In the genomic region with DNA sequence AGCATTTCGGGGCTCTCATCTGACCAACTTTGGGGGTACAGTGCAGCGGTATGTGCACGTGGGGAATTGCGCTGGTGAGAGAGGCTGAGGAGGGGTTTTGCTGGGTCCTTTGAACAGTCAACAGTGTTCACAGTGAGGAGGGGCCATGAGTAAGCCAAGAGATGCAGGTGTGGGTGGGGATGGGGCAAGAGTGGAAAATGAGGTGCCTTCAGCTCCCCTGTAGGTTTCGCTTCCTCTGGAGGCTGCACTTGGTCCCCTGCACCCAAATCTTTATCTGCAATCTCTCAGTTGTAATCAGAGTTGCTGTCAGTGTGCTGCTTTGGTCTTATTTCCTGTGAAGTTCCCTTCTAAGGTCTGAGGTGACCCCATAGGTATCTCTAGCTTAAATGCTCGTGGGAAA, we compare ENCODE assay signal across 19 mouse cellular contexts. TPM values are rescaled to one million over a fixed set of nuclear protein-coding genes. Genes with fewer than 3 reads are reported as not detected.
A peak's percentile ranks its signal among the peaks of the same experiment; 100 is the strongest.
DNase-seq lines count a peak whose midpoint lies in the region; ATAC-seq lines count a peak whose summit lies in the region.
"Had no signal": no experiment of that assay in that cellular context is flagged by ENCODE, and none has a peak within 500 bp of the region (broad histone marks: within the 10 kb centered on the region; RNA-seq: fewer than 3 reads in every experiment).

No protein-coding gene starts in this region.

- no peak for ATAC-seq in cerebellum, adult (ENCODE audit: insufficient number of reproducible peaks, low FRiP score, low TSS enrichment)
- ATAC-seq in midbrain, embryonic 11.5 days (ENCODE audit: low FRiP score): no peak

- H3K36me3 ChIP-seq in midbrain, embryonic 11.5 days (ENCODE audit: control insufficient read depth, insufficient read depth, low read length): no peaks in the 10 kb centered on the region
- H3K36me3 ChIP-seq: forebrain, embryonic 12.5 days; hindbrain, embryonic 10.5 days; midbrain, embryonic 12.5 days; stomach, embryonic 15.5 days had no signal

- H3K4me2 ChIP-seq in midbrain, embryonic 11.5 days: no peak overlapping the region
- H3K4me2 ChIP-seq: forebrain, embryonic 12.5 days; midbrain, embryonic 12.5 days; stomach, embryonic 15.5 days had no signal

- H3K4me3 ChIP-seq in midbrain, embryonic 11.5 days (ENCODE audit: low read depth, low read length): no peak overlapping the region
- H3K4me3 ChIP-seq: forebrain, embryonic 12.5 days; hindbrain, embryonic 10.5 days; midbrain, embryonic 12.5 days; stomach, embryonic 15.5 days had no signal

- no peaks in the 10 kb centered on the region for H3K9me3 ChIP-seq in midbrain, embryonic 11.5 days (ENCODE audit: control insufficient read depth, low read length)
- H3K9me3 ChIP-seq: forebrain, embryonic 12.5 days; hindbrain, embryonic 10.5 days; midbrain, embryonic 12.5 days; stomach, embryonic 15.5 days had no signal

- peak; percentile 60 to 62 for DNase-seq in B cell, adult 2 months
- DNase-seq in CD8-positive naive resting alpha-beta T cell, adult 2 months (ENCODE audit: low read depth in 2 of 2, low spot score in 2 of 2): peak; percentile 54 to 59
- DNase-seq in naive thymus-derived CD4-positive, alpha-beta T cell, adult 2 months (ENCODE audit: low read depth): peak; percentile 87
- DNase-seq in thymus, postnatal 10 days (ENCODE audit: low spot score in 2 of 2): peak; percentile 75 to 82
- DNase-seq in midbrain, embryonic 11.5 days (ENCODE audit: low spot score, missing footprints): no peak
- no peak for DNase-seq in adrenal gland, adult (ENCODE audit: inconsistent age in 2 of 2, low spot score in 1 of 2)
- DNase-seq: adrenal gland, postnatal 25 days; cerebellum, adult 9-11 months; kidney, adult 9 months; layer of hippocampus, postnatal 36 days; liver; lung, adult 2 months; lung, postnatal 36 days; right cerebral cortex, postnatal 25 days had no signal

- WGBS in midbrain, embryonic 11.5 days: 83% methylated on average over 6 of the region's 6 CpGs

- no peak overlapping the region for H3K27ac ChIP-seq in midbrain, embryonic 11.5 days (ENCODE audit: low read depth, low read length)
- H3K27ac ChIP-seq: forebrain, embryonic 12.5 days; hindbrain, embryonic 10.5 days; midbrain, embryonic 12.5 days; stomach, embryonic 15.5 days had no signal

- H3K9ac ChIP-seq in midbrain, embryonic 11.5 days (ENCODE audit: low read length): no peak overlapping the region
- H3K9ac ChIP-seq: forebrain, embryonic 12.5 days; midbrain, embryonic 12.5 days; stomach, embryonic 15.5 days had no signal

- H3K4me1 ChIP-seq in midbrain, embryonic 11.5 days (ENCODE audit: control insufficient read depth, insufficient read depth, low read length): no peaks in the 10 kb centered on the region
- H3K4me1 ChIP-seq: forebrain, embryonic 12.5 days; midbrain, embryonic 12.5 days; stomach, embryonic 15.5 days had no signal

- H3K27me3 ChIP-seq in midbrain, embryonic 11.5 days (ENCODE audit: control insufficient read depth, insufficient read depth, low read length): no peaks in the 10 kb centered on the region
- H3K27me3 ChIP-seq: forebrain, embryonic 12.5 days; midbrain, embryonic 12.5 days; stomach, embryonic 15.5 days had no signal

RNA-seq across cellular contexts. Expression of gene Hivep2, which starts 27.5 kb away (rescaled TPM):
- 5.4 and 6.5 TPM in 2 replicates for polyA plus RNA-seq in midbrain, embryonic 11.5 days (2014; fragmentation: Nextera tagmentation; extraction: Ambion mirVana)

Comparison
In these comparisons a context has a peak if more than half of its experiments do, and no peak if none do; other contexts are left out.
1. DNase-seq: peak in B cell, adult 2 months (2 of 2), CD8-positive naive resting alpha-beta T cell, adult 2 months (2 of 2), naive thymus-derived CD4-positive, alpha-beta T cell, adult 2 months (single experiment) and thymus, postnatal 10 days (2 of 2); none in midbrain, embryonic 11.5 days (single experiment) and adrenal gland, adult (0 of 2).